Mouse (Mus musculus) limb, embryonic 14.5 days (tissue): ENCODE measurements around the gene Sesn3. TPM values are rescaled to one million over a fixed set of nuclear protein-coding genes. Genes with fewer than 3 reads are reported as not detected.
A peak's percentile ranks its signal among the peaks of the same experiment; 100 is the strongest.

Experiments
- ATAC-seq: fragments of 200-750 bp; cut with Nextera tagmentation; 2 replicates; pipeline ENCODE4 v1.8.0; 2017; ENCODE audit warnings: low read depth, moderate number of reproducible peaks, moderate TSS enrichment; ENCODE audit not compliant: low FRiP score
- DNase-seq: peaks from one replicate; pipeline ENCODE4 v3.0.0-alpha.2; 2015; ENCODE audit warnings: low spot score
- H3K27ac ChIP-seq: fragments of 300-500 bp; sonication (generic); replicated peaks from 2 replicates; pipeline ENCODE4 v1.5.1; 2014; ENCODE audit warnings: low read depth, mild to moderate bottlenecking, low read length, moderate library complexity, mixed read lengths
- H3K27me3 ChIP-seq: fragments of 300-500 bp; sonication (generic); 2 replicates; pipeline ENCODE4 v1.6.1; 2014; ENCODE audit warnings: low read length, mixed read lengths; ENCODE audit not compliant: control insufficient read depth, insufficient read depth
- H3K36me3 ChIP-seq: fragments of 300-500 bp; sonication (generic); 2 replicates; pipeline ENCODE4 v1.6.1; 2014; ENCODE audit warnings: mild to moderate bottlenecking, low read length, moderate library complexity, mixed read lengths; ENCODE audit not compliant: control insufficient read depth, insufficient read depth
- H3K4me1 ChIP-seq: fragments of 300-500 bp; sonication (generic); 2 replicates; pipeline ENCODE4 v1.6.1; 2014; ENCODE audit warnings: antibody characterized with exemption, low read length, mixed read lengths; ENCODE audit not compliant: control insufficient read depth, insufficient read depth
- H3K4me2 ChIP-seq: fragments of 300-500 bp; sonication (generic); replicated peaks from 2 replicates; pipeline ENCODE4 v1.6.1; 2014; ENCODE audit warnings: low read depth, mild to moderate bottlenecking, low read length, moderate library complexity; ENCODE audit not compliant: severe bottlenecking
- H3K4me3 ChIP-seq: fragments of 300-500 bp; sonication (generic); replicated peaks from 2 replicates; pipeline ENCODE4 v1.5.1; 2014; ENCODE audit warnings: low read length
- H3K9ac ChIP-seq: fragments of 300-500 bp; sonication (generic); 2 replicates; pipeline ENCODE4 v1.6.1; 2014; ENCODE audit warnings: mild to moderate bottlenecking, low read depth, low read length, moderate library complexity; ENCODE audit not compliant: severe bottlenecking
- H3K9me3 ChIP-seq: fragments of 300-500 bp; sonication (generic); 2 replicates; pipeline ENCODE4 v1.6.1; 2016; ENCODE audit warnings: low read length; ENCODE audit not compliant: control insufficient read depth
- POLR2A ChIP-seq: fragments of 200-500 bp; IDR thresholded peaks from 2 replicates; pipeline ENCODE4 v1.8.0; 2012; ENCODE audit warnings: inconsistent platforms, mild to moderate bottlenecking, moderate library complexity, borderline replicate concordance; ENCODE audit not compliant: insufficient read depth, insufficient read length; ENCODE audit errors: extremely low read depth
- WGBS: fragments of 180-500 bp; shearing (Covaris S2); extraction: QIAGEN DNeasy Blood & Tissue Kit; methylation state at CpG from one replicate; pipeline ENCODE4 v1.1.7; 2014; 5-methylcytosine and 5-hydroxymethylcytosine counted together
- polyA plus RNA-seq, 2 experiments: library from polyadenylated mRNA; depleted of rRNA in 1 of 2; stranded (reverse) in 1 of 2; unstranded in 1 of 2; fragments of >200 nt; fragmentation: Nextera tagmentation in 1 of 2; extraction: Ambion mirVana in 1 of 2; gene quantifications; 2 replicates each; pipeline versions ENCODE4 v1.2.1 to v1.2.3; 2012 to 2014

Sesn3 gene
- polyA plus RNA-seq, 2 experiments = 21.1 to 25.3 TPM

DNA sequence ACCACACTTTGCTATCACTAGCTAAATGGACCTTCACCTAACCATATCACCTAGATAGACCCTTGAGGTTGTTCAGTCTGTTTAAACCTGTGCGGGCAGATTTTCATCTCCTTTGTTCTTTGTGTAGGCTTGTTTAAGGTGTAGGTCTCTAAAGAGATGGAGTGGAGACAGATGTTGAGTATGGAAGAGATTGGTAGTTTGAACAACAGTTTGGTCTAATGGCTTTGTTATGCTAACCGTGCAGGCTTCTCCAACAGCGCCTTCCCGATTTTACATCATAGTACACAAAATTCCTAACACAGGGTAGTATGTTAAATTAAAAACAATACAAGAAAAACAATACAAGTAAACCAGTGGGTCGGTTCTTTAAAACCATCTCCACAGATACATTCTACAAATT lies 281 bp upstream of the Sesn3 start:
- H3K27me3 ChIP-seq = no peaks in the 10 kb centered on the region
- peak overlapping the region; percentile 93 for H3K27ac ChIP-seq
- H3K9me3 ChIP-seq = no peaks in the 10 kb centered on the region
- H3K4me2 ChIP-seq = peak overlapping the region; percentile 64
- peak overlapping the region; percentile 46; the same call in 1 of the 2 replicates for H3K9ac ChIP-seq
- WGBS = 46% methylated on average over 5 of the region's 5 CpGs
- H3K36me3 ChIP-seq = no peaks in the 10 kb centered on the region
- no peak for TF ChIP-seq POLR2A
- H3K4me3 ChIP-seq = peak overlapping the region; percentile 33; the same call in 1 of the 2 replicates
- no peak for ATAC-seq
- no peak for DNase-seq
- peaks cover 17% of the 10 kb centered on the region for H3K4me1 ChIP-seq

DNA sequence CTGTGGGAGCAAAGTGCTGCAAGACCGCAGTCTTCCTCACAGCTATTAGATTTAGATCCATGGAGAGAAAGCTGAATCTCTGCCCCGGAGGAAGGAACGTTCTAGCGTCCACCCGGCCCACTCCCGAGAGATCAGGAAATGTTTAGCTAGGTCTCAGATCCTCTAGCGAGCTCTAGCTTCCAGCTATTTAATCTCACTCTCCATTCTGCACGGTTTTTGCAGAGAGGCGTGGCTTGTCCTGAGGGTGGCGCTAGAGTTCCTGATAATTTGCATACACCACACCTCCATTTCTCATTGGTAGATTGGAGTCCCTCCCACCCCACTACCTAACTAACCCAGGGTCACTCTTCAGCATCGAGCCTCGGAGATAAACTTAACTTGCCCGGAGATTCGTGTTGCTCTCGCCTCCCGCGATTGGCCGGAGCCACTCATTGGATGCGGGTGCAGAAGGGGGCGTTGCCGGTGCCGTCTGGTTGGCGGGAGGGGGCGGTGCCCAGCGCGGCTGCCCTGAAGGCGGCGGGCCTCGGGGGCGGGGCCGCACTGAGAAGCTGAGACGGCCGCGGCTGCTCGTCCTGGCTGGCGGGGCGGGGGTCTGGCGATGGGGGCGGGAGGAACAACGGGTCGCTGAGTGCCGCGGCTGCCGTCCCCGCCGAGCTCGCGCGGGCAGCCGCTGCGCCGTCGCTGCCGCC lies 1.1 kb downstream of the Sesn3 start:
- H3K4me2 ChIP-seq = peak overlapping the region; percentile 64
- H3K9ac ChIP-seq = peak overlapping the region; percentile 82
- H3K4me3 ChIP-seq = peak overlapping the region; percentile 76
- H3K4me1 ChIP-seq = peaks cover 17% of the 10 kb centered on the region
- H3K9me3 ChIP-seq = no peaks in the 10 kb centered on the region
- H3K27ac ChIP-seq = peak overlapping the region; percentile 93
- DNase-seq = peak; percentile 99
- peak; percentile 98 for ATAC-seq
- WGBS = under 1% methylated on average over 36 of the region's 54 CpGs
- peak; percentile 86; the same call in 1 of the 2 replicates for TF ChIP-seq POLR2A
- no peaks in the 10 kb centered on the region for H3K36me3 ChIP-seq
- H3K27me3 ChIP-seq = no peaks in the 10 kb centered on the region

DNA sequence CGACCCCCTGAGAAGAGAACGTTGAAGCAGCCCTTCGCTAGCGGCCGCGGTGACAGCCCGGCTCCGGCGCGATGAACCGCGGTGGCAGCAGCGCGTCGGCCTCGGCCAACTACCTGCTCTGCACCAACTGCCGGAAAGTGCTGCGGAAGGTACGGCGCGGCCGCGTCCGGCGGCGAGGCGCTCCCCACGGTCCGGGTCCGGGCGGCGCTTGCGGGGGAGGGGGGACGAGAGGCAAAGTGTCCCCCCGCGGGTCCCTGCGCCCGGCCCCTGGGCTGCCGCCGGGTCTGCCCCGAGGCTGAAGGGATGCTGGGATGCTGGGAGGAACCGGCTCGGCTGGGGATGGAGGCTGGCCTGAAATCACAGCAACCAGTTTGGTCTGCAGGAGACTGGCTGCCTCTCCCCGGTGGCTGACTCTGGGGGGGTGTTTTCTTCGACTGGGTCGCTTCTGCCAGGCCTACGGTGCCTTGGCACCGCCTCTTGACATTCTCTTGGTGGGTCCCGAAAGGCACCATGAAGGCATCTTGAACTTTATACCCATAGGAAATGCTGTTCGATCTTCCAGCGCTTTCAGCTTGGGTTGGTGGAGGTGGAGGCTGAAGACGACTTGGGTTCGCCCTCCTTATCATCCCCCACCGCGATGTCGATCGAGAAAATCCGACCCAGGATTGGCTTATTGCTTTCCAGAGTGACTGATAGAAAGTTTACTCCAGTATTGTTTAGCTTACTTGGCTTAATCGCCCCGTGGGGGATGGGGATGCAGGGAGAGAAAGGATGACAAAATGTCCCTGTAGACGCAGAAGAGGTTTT lies 1.8 kb downstream of the Sesn3 start:
- ATAC-seq = peak; percentile 48
- Histone ChIP-seq H3K9me3 (no peaks in the 10 kb centered on the region), H3K27me3 (no peaks in the 10 kb centered on the region), H3K36me3 (no peaks in the 10 kb centered on the region), H3K9ac (peak overlapping the region; percentile 82), H3K4me3 (peak overlapping the region; percentile 76), H3K4me1 (peaks cover 17% of the 10 kb centered on the region), H3K27ac (peak overlapping the region; percentile 92), H3K4me2 (peak overlapping the region; percentile 55)
- 0 out of 2 replicates have a peak, but pooled peaks have one; percentile 9 for TF ChIP-seq POLR2A
- 0% methylated on average over 31 of the region's 61 CpGs for WGBS
- DNase-seq = peak; percentile 34

DNA sequence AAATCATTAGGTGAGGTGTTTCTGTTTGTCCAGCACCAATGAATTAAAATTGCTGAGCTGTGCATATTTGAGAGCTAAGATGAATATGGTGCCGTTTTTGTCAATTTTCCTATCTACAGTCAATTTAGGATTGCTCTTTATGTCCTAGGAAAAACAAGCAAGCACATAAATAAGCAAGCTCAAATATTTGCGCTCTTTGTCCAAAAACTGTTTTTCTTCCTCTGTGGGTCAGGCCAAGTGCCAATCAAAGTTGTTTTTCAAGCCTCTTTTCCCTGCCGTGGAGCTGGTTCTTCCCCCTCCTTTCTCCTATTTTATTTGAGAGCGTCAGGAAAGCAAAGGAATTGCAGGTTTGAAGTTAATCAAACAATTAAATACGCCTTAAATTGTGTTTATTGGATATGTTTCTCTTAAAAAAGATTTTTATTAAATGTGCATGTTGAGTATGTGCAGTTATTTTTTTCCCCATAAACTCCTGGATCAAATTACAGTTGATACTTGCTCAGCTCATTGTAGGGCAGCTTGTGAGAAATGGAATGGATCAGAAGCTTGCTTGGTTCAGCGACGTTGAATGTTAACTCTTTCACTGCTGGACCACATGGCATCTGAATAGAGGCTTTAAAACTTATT lies 2.6 kb downstream of the Sesn3 start:
- peak; percentile 59 for DNase-seq

DNA sequence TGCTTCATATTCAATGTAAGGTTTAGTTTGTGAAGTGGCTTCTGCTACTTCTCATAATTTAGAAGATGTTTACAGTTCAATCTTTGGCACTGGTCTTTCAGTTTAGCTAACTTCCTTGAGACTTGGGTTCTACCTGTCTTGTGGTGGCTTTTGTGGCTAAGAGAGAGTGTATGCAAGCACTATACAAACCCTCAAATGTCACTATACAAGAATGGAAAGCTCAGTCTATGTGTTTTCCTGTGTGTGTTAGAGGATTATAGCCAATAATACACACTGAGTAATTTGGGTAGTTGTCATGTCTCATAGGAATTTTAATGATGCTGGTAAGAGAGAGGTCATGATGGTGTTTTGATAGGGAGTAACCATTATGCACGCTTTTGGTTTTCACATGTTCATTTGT lies 5.8 kb downstream of the Sesn3 start:
- Histone ChIP-seq H3K27me3 (no peaks in the 10 kb centered on the region), H3K4me2 (no peak overlapping the region), H3K4me3 (no peak overlapping the region), H3K4me1 (peaks cover 8% of the 10 kb centered on the region), H3K9ac (no peak overlapping the region), H3K27ac (no peak overlapping the region), H3K36me3 (no peaks in the 10 kb centered on the region; the same call in 1 of the 2 replicates), H3K9me3 (no peaks in the 10 kb centered on the region)
- 76% methylated on average over 1 of the region's 1 CpGs for WGBS
- ATAC-seq (no peak), DNase-seq (no peak)
- TF ChIP-seq POLR2A = no peak

More for the DNA sequence above, 2.6 kb downstream of the Sesn3 start:
- no peaks in the 10 kb centered on the region for H3K27me3 ChIP-seq
- H3K27ac ChIP-seq = peak overlapping the region; percentile 92; the same call in 1 of the 2 replicates
- H3K4me2 ChIP-seq = peak overlapping the region; percentile 55
- TF ChIP-seq POLR2A = no peak
- peak overlapping the region; percentile 76 for H3K4me3 ChIP-seq
- H3K36me3 ChIP-seq = no peaks in the 10 kb centered on the region
- no peaks in the 10 kb centered on the region for H3K9me3 ChIP-seq
- ATAC-seq = no peak
- H3K4me1 ChIP-seq = peaks cover 17% of the 10 kb centered on the region
- WGBS = 1% methylated on average over 7 of the region's 7 CpGs
- H3K9ac ChIP-seq = peak overlapping the region; percentile 82
